Mouse (Mus musculus) heart, adult 9 months (tissue): ENCODE results near the gene Zfc3h1.

Source experiments
- DNase-seq, 2 experiments: peaks; one replicate each; pipeline ENCODE4 v3.0.0; 2022; ENCODE audit warnings: low spot score in 2 of 2

Gene Zfc3h1

GRCm38 (mm10) chr10:115384221-115385017 is at the start of gene Zfc3h1, which contains the start of gene Thap2:
Gene Zfc3h1, plus strand, starts transcription at chr10:115384959.
Gene Thap2, minus strand, starts transcription at chr10:115384443.
- peak; percentile 98 for DNase-seq

DNA sequence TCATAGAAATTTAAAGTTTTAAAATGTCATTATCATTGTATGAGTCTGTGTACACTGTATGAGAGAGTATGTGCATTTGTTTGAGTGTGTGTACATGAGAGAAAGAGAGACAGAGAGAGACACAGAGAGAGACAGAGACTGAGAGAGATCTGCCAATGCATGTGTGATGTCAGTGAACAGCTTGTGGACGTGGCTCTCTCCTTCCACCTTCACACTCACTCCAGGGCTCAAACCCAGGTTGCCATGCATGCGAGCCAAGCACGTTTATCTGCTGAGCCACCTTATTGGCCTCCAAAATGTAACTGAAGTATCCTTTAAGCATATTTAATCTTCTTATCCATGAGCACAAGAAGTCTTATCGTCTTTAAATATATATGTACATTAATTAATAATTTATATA is 47.9 kb upstream of the Zfc3h1 start:
- no peak for DNase-seq

- no peak for DNase-seq
These were observed 44.9 kb upstream of the Zfc3h1 start for GRCm38 (mm10) chr10:115339820-115340328.

DNA sequence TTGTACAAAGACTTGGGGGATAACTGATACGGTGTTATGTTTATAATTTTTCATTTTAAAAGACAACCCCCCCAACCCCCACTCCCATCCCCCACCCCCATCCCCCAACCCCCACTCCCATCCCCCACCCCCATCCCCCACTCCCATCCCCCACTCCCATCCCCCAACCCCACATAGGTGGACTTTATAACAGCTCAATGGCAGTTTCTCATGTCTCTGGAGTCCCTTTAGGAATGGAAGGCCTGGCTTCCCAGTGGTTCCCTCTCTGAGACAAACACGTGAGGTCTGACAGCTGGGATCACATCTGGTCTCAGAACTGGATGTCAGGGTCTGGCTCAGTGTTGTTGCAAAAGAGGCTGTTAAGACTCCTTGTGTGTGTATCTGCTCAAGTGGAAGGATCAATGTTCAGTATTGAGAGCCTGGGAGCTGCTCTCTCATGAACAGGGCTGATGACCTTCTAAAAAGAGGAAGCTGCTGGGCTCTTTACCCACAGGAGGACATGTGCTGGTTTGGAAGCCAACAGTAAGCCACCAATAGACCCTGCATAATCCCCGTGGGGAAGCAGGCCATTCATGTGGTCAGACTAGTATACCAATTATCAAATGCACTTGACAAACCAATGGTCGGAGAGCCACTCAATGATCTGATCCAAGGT is 41.9 kb upstream of the Zfc3h1 start:
- no peak for DNase-seq

DNA sequence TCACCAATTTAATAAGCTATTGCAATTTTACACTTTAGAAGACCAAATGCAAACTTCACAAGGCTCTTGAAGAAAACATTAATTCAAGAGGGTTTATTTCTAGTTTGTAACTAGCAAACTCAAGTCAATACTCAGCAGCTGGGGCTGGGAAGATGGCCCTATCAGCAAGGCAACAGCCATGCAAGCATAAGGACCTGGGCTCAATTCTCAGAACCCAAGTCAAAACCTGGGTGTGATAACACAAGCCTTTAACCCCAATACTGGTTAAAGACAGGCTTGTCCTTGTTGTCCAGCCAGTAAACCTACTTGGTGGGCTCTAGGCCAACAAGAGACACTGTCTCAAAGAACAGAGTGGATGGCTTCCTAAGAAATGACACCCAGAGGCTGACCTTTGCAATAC is 38.3 kb upstream of the Zfc3h1 start:
- no peak for DNase-seq

GRCm38 (mm10) chr10:115348131-115348530 is 36.6 kb upstream of the Zfc3h1 start:
- DNase-seq, result no peak

DNA sequence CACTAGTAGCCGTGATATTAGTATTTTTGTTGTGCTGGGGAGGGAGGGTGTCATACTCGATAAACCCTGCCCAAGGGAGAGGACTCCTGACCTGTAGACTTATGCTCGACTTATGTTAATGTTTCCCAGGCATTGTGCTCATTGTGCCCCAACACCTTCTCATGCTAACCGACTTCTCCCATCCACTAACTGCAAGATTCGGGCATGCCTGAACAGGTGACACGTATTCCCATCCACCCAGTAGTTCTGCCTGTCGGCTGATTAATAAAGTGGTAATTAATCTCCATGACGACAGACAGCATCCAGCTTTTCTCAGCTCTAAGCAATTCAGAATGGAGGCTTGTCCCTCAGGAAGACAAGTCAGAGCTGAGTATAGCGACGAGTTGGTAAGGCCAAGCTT is 35.7 kb upstream of the Zfc3h1 start:
- no peak for DNase-seq

DNA sequence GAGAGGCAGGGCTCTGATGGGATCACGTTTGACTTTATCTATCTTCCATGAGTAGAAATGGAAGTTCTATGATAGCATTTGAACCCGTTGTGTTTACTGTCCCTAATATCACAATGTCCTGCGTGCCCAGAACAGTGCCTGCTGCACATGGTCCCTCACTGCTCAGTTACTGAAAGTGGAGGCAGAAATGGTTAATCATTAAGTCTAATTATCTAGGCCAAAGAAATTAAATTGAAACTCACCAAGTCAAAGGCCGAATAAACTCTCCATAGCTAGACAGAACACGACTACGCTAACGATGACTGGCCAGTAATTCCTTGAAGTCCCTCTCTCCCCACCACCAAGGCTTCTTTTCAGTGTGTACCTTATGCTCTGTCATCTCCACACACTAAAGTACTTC is 35.2 kb upstream of the Zfc3h1 start:
- no peak for DNase-seq

GRCm38 (mm10) chr10:115350810-115351397 is 33.9 kb upstream of the Zfc3h1 start:
- no peak for DNase-seq

DNA sequence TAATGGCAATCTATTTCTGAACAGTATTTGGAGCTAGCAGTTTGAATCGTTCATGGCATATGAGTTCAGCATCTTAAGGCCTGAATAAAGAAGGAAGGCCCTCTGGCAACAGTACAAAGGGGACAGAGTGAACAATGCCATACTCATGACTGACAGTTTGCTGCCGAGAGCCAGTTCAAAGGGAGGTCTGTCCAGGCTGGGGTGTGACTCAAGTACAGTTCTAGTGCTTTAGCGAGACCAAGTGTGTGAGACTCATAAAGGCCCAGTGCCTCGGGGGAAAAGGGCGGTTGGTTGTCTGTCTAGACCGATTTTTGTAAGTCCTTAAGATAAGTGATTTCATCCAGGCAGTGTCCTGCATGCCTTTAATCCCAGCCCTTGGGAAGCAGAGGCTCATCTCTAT is 30.2 kb upstream of the Zfc3h1 start:
- DNase-seq, result no peak

GRCm38 (mm10) chr10:115355016-115355415 is 29.7 kb upstream of the Zfc3h1 start:
- DNase-seq, result no peak

GRCm38 (mm10) chr10:115356106-115356505 is 28.7 kb upstream of the Zfc3h1 start:
- DNase-seq, result no peak

DNA sequence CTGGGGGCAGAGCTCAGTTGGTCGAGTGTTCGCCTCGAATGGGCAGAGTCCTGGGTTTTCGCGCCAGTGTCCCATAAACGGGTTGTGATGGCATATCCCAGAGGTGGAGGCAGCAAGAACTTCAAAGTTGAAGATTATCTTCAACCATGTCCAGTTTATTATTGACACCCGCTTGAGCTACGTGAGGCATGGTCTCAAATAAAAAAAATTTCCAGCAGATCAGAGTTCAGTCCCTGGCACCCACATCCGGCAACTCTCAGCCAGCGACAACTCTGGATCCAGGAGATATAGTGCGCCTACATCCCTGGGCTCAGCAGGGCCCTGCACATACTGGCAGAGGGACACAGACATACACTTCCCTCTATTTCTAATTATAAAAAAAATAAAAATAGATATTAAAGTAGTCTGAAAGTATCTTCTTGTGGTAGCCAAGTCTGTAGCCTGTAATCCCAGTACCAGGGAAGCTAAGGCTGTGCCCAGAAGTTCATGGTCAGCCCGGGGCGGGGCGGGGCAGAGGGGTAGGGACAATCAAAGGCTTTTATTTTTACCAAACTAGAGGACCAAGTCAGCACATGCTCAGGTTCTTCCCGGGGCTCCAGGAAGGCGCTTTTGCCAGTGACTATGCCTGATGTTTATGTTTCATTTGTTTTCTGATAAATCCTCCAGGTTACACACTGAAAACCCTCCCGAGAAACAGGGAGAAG is 26.4 kb upstream of the Zfc3h1 start:
- DNase-seq, result no peak

DNA sequence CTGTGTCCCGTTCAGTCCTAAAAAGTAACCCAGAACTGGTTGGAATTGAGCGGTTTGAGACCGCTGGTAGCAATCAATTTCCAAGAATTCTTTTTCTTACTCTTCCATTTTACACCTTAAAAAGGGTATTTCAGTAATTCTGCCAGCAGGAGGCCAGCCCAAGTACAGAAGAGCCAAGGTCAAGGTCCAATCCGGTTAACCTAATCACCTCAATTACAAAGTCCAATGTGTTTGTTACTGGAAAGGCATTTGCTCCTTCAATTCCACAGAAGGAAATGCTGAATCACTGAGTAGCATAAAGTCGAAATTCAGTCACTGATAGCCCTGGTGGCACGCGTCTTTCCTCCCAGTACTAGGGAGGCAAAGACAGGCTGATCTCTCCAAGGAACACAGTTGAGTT is 25.7 kb upstream of the Zfc3h1 start:
- DNase-seq, result no peak

GRCm38 (mm10) chr10:115361840-115362622 is 22.7 kb upstream of the Zfc3h1 start, which contains the start of gene Tmem19:
Gene Tmem19, minus strand, starts transcription at chr10:115362501.
- DNase-seq, result peak; percentile 96 to 98

DNA sequence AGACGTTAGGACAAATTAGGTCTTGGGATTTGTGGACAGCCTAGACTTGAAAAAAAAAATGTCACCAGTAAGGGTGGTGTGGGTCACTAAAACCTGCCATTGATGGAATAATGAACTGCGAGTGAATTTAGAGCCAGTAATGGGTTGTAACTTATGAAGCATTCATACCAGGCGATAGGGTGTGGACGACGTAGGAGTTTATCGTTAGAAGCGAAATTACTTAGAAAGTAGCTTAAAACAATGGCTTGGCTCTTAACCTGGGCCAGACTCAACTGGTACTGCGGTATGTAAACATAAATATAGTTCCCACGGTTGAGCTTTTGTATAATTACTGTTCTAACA is 22.2 kb upstream of the Zfc3h1 start:
- DNase-seq, result no peak

- DNase-seq, result no peak
These were observed 21.6 kb upstream of the Zfc3h1 start for GRCm38 (mm10) chr10:115363151-115363550.

GRCm38 (mm10) chr10:115381506-115382084 is 3.2 kb upstream of the Zfc3h1 start:
- DNase-seq, result no peak

- DNase-seq, result no peak
These were observed 1.7 kb upstream of the Zfc3h1 start for GRCm38 (mm10) chr10:115382846-115383643.

- no peak for DNase-seq
These were observed 1.0 kb upstream of the Zfc3h1 start for GRCm38 (mm10) chr10:115383644-115384220.
